Mouse (Mus musculus): ENCODE results near the gene Aatk.

- TF ChIP-seq CTCF (IDR thresholded peaks at IDR 0.05; ENCODE audit: extremely low read depth, insufficient read depth, low read length): no peak
- no peak for TF ChIP-seq POLR2A (IDR thresholded peaks at IDR 0.05; ENCODE audit: extremely low read depth, insufficient read depth, low read length)
These were observed 39.4 kb downstream of the Aatk start for GRCm38 (mm10) chr11:120007496-120008080.
